Mouse (Mus musculus): ENCODE results near the gene Bcorl1. TPM values are rescaled to one million over a fixed set of nuclear protein-coding genes. Genes with fewer than 3 reads are reported as not detected.

Gene Bcorl1
- polyA plus RNA-seq, 1 experiment from 2014 or later = 3.0 TPM

GRCm38 (mm10) chrX:48317444-48317843, 23.7 kb upstream of the Bcorl1 start:
- Histone ChIP-seq H3K36me3 (ENCODE audit: insufficient read depth, low read length) (no peaks in the 10 kb centered on the region), H3K9me3 (replicated peaks; ENCODE audit: low read length) (no peaks in the 10 kb centered on the region), H3K27ac (no peak overlapping the region), H3K4me2 (ENCODE audit: low read length) (no peak overlapping the region), H3K9ac (ENCODE audit: low read depth, low read length) (no peak overlapping the region), H3K4me1 (replicated peaks; ENCODE audit: insufficient read depth, low read length) (no peaks in the 10 kb centered on the region), H3K4me3 (replicated peaks; ENCODE audit: low read depth, low read length) (no peak overlapping the region), H3K27me3 (ENCODE audit: insufficient read depth, low read length) (no peaks in the 10 kb centered on the region)
- WGBS = 68% methylated on average over 3 of the region's 3 CpGs
- ATAC-seq (replicated peaks; ENCODE audit: low FRiP score, low read depth) = no peak
- no peak for DNase-seq (ENCODE audit: low spot score)
- TF ChIP-seq CTCF (IDR thresholded peaks at IDR 0.05; ENCODE audit: low read depth) = no peak

GRCm38 (mm10) chrX:48318194-48318593, 23.0 kb upstream of the Bcorl1 start:
- no peak overlapping the region for H3K4me3 ChIP-seq (replicated peaks; ENCODE audit: low read depth, low read length)
- TF ChIP-seq CTCF (IDR thresholded peaks at IDR 0.05; ENCODE audit: low read depth) = no peak
- ATAC-seq (replicated peaks; ENCODE audit: low FRiP score, low read depth) (no peak), DNase-seq (ENCODE audit: low spot score) (no peak)
- no peak overlapping the region for H3K9ac ChIP-seq (ENCODE audit: low read depth, low read length)
- WGBS = 24% methylated on average over 9 of the region's 9 CpGs
- H3K27ac ChIP-seq = no peak overlapping the region
- no peaks in the 10 kb centered on the region for H3K36me3 ChIP-seq (ENCODE audit: insufficient read depth, low read length)
- H3K9me3 ChIP-seq (replicated peaks; ENCODE audit: low read length) = no peaks in the 10 kb centered on the region
- no peaks in the 10 kb centered on the region for H3K4me1 ChIP-seq (replicated peaks; ENCODE audit: insufficient read depth, low read length)
- no peak overlapping the region for H3K4me2 ChIP-seq (ENCODE audit: low read length)
- no peaks in the 10 kb centered on the region for H3K27me3 ChIP-seq (ENCODE audit: insufficient read depth, low read length)

GRCm38 (mm10) chrX:48340441-48341049, 613 bp upstream of the Bcorl1 start:
- no peaks in the 10 kb centered on the region for H3K4me1 ChIP-seq (replicated peaks; ENCODE audit: insufficient read depth, low read length)
- peak overlapping the region; percentile 67 for H3K9ac ChIP-seq (ENCODE audit: low read depth, low read length)

GRCm38 (mm10) chrX:48341621-48342161, 533 bp downstream of the Bcorl1 start:
- Histone ChIP-seq H3K4me3 (replicated peaks; ENCODE audit: low read depth, low read length) (peak overlapping the region; percentile 51), H3K9me3 (replicated peaks; ENCODE audit: low read length) (no peaks in the 10 kb centered on the region), H3K4me1 (replicated peaks; ENCODE audit: insufficient read depth, low read length) (no peaks in the 10 kb centered on the region), H3K27ac (peak overlapping the region; percentile 70), H3K27me3 (ENCODE audit: insufficient read depth, low read length) (no peaks in the 10 kb centered on the region), H3K4me2 (ENCODE audit: low read length) (peak overlapping the region; percentile 75), H3K36me3 (ENCODE audit: insufficient read depth, low read length) (no peaks in the 10 kb centered on the region), H3K9ac (ENCODE audit: low read depth, low read length) (peak overlapping the region; percentile 67)
- peak; percentile 54 for DNase-seq (ENCODE audit: low spot score)
- WGBS = 24% methylated on average over 45 of the region's 73 CpGs
- no peak for TF ChIP-seq CTCF (IDR thresholded peaks at IDR 0.05; ENCODE audit: low read depth)
- ATAC-seq (replicated peaks; ENCODE audit: low FRiP score, low read depth) = peak; percentile 53

More at GRCm38 (mm10) chrX:48340441-48341049, 613 bp upstream of the Bcorl1 start:
- Histone ChIP-seq H3K27ac (peak overlapping the region; percentile 31; the same call in 1 of the 2 replicates), H3K4me3 (replicated peaks; ENCODE audit: low read depth, low read length) (peak overlapping the region; percentile 51), H3K36me3 (ENCODE audit: insufficient read depth, low read length) (no peaks in the 10 kb centered on the region), H3K4me2 (ENCODE audit: low read length) (peak overlapping the region; percentile 75), H3K9me3 (replicated peaks; ENCODE audit: low read length) (no peaks in the 10 kb centered on the region), H3K27me3 (ENCODE audit: insufficient read depth, low read length) (no peaks in the 10 kb centered on the region)
- TF ChIP-seq CTCF (IDR thresholded peaks at IDR 0.05; ENCODE audit: low read depth) = no peak
- DNase-seq (ENCODE audit: low spot score) (no peak), ATAC-seq (replicated peaks; ENCODE audit: low FRiP score, low read depth) (no peak)
- WGBS = 18% methylated on average over 35 of the region's 35 CpGs

GRCm38 (mm10) chrX:48342731-48343130, 1.6 kb downstream of the Bcorl1 start:
- 18% methylated on average over 16 of the region's 16 CpGs for WGBS
- Histone ChIP-seq H3K9me3 (replicated peaks; ENCODE audit: low read length) (no peaks in the 10 kb centered on the region), H3K27ac (0 out of 2 replicates have a peak overlapping the region, but pooled peaks have one; percentile 2), H3K27me3 (ENCODE audit: insufficient read depth, low read length) (no peaks in the 10 kb centered on the region), H3K4me1 (replicated peaks; ENCODE audit: insufficient read depth, low read length) (no peaks in the 10 kb centered on the region), H3K36me3 (ENCODE audit: insufficient read depth, low read length) (no peaks in the 10 kb centered on the region), H3K9ac (ENCODE audit: low read depth, low read length) (peak overlapping the region; percentile 67; the same call in 1 of the 2 replicates), H3K4me2 (ENCODE audit: low read length) (peak overlapping the region; percentile 75), H3K4me3 (replicated peaks; ENCODE audit: low read depth, low read length) (peak overlapping the region; percentile 51)
- DNase-seq (ENCODE audit: low spot score) = no peak
- no peak for ATAC-seq (replicated peaks; ENCODE audit: low FRiP score, low read depth)
- no peak for TF ChIP-seq CTCF (IDR thresholded peaks at IDR 0.05; ENCODE audit: low read depth)

- Histone ChIP-seq H3K27me3 (ENCODE audit: insufficient read depth, low read length) (no peaks in the 10 kb centered on the region), H3K4me3 (replicated peaks; ENCODE audit: low read depth, low read length) (peak overlapping the region; percentile 51), H3K4me2 (ENCODE audit: low read length) (peak overlapping the region; percentile 75), H3K9me3 (replicated peaks; ENCODE audit: low read length) (no peaks in the 10 kb centered on the region), H3K36me3 (ENCODE audit: insufficient read depth, low read length) (no peaks in the 10 kb centered on the region), H3K4me1 (replicated peaks; ENCODE audit: insufficient read depth, low read length) (no peaks in the 10 kb centered on the region), H3K27ac (peak overlapping the region; percentile 55), H3K9ac (ENCODE audit: low read depth, low read length) (peak overlapping the region; percentile 54)
- DNase-seq (ENCODE audit: low spot score) (peak; percentile 93), ATAC-seq (replicated peaks; ENCODE audit: low FRiP score, low read depth) (peak; percentile 89)
- no peak for TF ChIP-seq CTCF (IDR thresholded peaks at IDR 0.05; ENCODE audit: low read depth)
- 23% methylated on average over 28 of the region's 36 CpGs for WGBS
Observed at GRCm38 (mm10) chrX:48343461-48343952, 2.3 kb downstream of the Bcorl1 start.

All from kidney, postnatal 0 days (tissue).